Mouse (Mus musculus): ENCODE measurements at regions not wholly inside any gene's neighbourhood (a gene's known extent, or its start where the extent isn't known, plus 50 kb on each side); places are given as distances from the start of the nearest gene placed in this dataset.

DNA sequence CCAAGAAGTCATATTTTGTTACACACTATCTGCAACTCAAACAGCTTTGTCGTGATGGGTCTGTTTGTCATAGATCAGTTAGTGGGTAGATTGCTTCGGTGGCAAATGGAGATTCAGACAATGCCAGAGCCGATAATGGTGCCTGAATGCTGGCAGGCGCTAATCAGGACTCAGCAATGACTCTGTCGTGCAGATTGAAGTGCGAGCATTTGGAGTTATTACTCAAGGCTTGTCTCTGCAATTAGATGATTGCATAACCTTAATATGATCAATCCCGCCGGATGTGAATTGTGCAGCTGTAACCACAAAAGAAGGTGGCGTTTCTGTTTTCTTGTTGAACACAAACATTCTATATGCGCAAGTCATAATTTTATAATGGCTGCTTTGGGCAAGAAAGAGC is 88.8 kb upstream of the Mafb start:
- peaks cover 18% of the 10 kb centered on the region for H3K4me1 ChIP-seq
- no peak overlapping the region for H3K4me3 ChIP-seq
- H3K27ac ChIP-seq (replicated peaks): peak overlapping the region; percentile 40; the same call in 1 of the 2 replicates
- WGBS: 58% methylated on average over 10 of the region's 10 CpGs
- no peak overlapping the region for H3K9ac ChIP-seq (replicated peaks)
- ATAC-seq (replicated peaks): no peak
- H3K4me2 ChIP-seq (replicated peaks): no peak overlapping the region
- peaks cover 3% of the 10 kb centered on the region; the same call in 1 of the 2 replicates for H3K27me3 ChIP-seq
- H3K9me3 ChIP-seq: no peaks in the 10 kb centered on the region
- no peaks in the 10 kb centered on the region for H3K36me3 ChIP-seq

DNA sequence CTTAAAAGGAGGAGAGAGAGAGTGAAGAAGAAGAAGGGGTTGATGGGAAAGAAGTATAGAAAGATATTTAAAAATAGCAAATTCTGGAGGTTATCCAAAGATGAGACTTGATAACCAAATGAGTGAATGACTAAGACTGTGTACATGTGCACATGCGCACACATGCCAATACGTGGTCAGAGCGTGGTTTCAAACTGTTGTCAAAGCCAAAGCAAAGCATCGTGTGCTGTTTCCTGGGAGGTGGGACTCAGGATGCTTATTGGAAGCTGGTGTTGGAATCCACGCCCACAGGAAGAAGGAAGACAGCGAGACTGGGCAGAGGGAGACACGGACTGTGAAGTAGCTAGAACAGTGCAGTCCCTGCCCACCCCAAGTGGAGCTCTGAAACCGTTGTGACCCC is 89.8 kb upstream of the Mafb start:
- Histone ChIP-seq H3K36me3 (no peaks in the 10 kb centered on the region), H3K4me2 (replicated peaks) (no peak overlapping the region), H3K27ac (replicated peaks) (peak overlapping the region; percentile 40; the same call in 1 of the 2 replicates), H3K9ac (replicated peaks) (no peak overlapping the region), H3K9me3 (no peaks in the 10 kb centered on the region), H3K27me3 (peaks cover 3% of the 10 kb centered on the region; the same call in 1 of the 2 replicates), H3K4me1 (peaks cover 8% of the 10 kb centered on the region), H3K4me3 (no peak overlapping the region)
- WGBS: 85% methylated on average over 8 of the region's 8 CpGs
- no peak for ATAC-seq (replicated peaks)

DNA sequence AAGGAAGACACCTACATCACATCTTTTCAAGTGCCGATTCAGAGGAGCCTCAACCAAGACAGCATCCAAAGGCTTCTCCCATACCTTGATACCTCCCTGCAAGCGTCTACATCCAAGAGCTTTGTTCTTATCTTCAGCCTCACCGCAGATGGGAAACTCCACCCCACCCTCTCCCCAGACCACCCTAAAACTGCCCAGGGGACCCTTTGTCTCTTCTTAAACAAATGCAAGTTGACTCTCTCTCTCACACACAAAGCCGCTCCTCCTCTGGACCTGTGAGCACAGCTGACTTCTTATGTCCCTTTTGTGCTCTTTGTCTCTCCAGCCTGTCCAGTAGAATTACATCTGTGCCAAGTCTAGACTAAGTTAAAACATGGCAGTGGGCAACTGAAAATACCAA is 104.7 kb upstream of the Mafb start:
- ATAC-seq (replicated peaks): no peak
- Histone ChIP-seq H3K4me2 (replicated peaks) (no peak overlapping the region), H3K9me3 (no peaks in the 10 kb centered on the region), H3K4me3 (no peak overlapping the region), H3K27ac (replicated peaks) (no peak overlapping the region), H3K9ac (replicated peaks) (no peak overlapping the region), H3K36me3 (no peaks in the 10 kb centered on the region), H3K27me3 (no peaks in the 10 kb centered on the region), H3K4me1 (no peaks in the 10 kb centered on the region)
- 49% methylated on average over 4 of the region's 4 CpGs for WGBS

DNA sequence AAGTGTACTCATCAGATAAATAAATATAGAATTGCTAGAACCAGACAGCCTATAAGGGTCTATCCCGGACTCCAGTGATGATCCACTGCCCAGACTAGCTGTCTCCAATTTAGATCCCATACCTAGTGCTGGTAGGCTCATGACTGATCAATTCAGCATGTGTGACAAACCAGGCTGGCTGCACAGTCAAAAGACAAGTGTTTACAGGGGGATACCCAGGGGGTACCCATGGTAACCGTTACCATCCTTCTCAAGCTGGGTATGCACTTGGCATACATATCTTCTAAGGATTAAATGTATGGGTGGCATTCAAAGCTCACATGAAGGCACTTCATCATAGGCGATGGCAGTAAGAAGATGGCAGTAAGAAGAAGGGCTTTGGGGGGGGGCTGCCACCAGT is 109.3 kb upstream of the Mafb start:
- Histone ChIP-seq H3K4me2 (replicated peaks) (no peak overlapping the region), H3K36me3 (no peaks in the 10 kb centered on the region), H3K27ac (replicated peaks) (no peak overlapping the region), H3K27me3 (no peaks in the 10 kb centered on the region), H3K4me3 (no peak overlapping the region), H3K9me3 (no peaks in the 10 kb centered on the region), H3K4me1 (no peaks in the 10 kb centered on the region), H3K9ac (replicated peaks) (no peak overlapping the region)
- no peak for ATAC-seq (replicated peaks)
- 81% methylated on average over 3 of the region's 3 CpGs for WGBS

DNA sequence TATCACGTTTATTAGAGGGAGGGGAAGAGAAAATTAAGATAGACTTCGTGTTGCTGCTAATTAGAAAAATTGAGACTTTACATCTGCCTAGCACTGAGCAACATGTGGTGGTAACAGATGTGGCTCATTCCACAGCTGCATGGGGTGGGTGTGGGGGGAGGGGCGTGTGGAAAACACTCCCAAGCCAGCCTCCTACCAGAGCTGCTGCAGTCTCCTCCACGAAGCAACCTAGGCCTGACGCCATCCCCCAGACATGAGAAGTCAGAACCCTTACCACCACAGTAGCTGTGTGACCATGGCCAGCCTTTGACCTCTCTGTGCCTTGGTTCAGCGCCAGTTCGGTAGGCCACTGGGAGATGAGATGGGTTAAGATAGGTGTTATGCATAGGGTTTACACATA is 112.4 kb upstream of the Mafb start:
- no peaks in the 10 kb centered on the region for H3K4me1 ChIP-seq
- no peak overlapping the region for H3K4me2 ChIP-seq (replicated peaks)
- 66% methylated on average over 7 of the region's 7 CpGs for WGBS

DNA sequence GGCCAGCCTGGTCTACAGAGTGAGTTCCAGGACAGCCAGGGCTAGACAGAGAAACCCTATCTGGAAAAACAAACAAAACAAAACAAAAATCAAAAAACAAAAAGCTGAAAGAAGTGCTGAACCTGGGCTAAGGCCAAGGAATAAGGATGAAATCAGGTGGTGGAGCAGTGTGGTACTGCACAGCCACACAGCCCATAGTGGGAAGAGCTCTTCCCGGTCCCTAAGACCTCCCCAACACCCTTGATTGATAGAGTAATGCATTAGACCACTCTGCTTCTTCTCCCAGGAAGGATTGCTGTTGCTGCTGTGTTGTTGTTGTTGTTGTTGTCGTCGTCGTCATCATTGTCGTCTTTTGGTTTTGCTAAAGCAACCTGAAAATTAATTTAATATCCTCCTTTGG is 118.2 kb upstream of the Mafb start:
- Histone ChIP-seq H3K27ac (replicated peaks) (no peak overlapping the region), H3K4me3 (no peak overlapping the region), H3K27me3 (no peaks in the 10 kb centered on the region; the same call in 1 of the 2 replicates), H3K4me2 (replicated peaks) (no peak overlapping the region), H3K4me1 (no peaks in the 10 kb centered on the region), H3K9me3 (no peaks in the 10 kb centered on the region), H3K36me3 (no peaks in the 10 kb centered on the region), H3K9ac (replicated peaks) (no peak overlapping the region)
- no peak for ATAC-seq (replicated peaks)
- WGBS: 44% methylated on average over 5 of the region's 5 CpGs

More for the DNA sequence above, 112.4 kb upstream of the Mafb start:
- Histone ChIP-seq H3K27ac (replicated peaks) (no peak overlapping the region), H3K27me3 (no peaks in the 10 kb centered on the region), H3K9me3 (no peaks in the 10 kb centered on the region), H3K4me3 (no peak overlapping the region), H3K9ac (replicated peaks) (no peak overlapping the region), H3K36me3 (no peaks in the 10 kb centered on the region)
- no peak for ATAC-seq (replicated peaks)

DNA sequence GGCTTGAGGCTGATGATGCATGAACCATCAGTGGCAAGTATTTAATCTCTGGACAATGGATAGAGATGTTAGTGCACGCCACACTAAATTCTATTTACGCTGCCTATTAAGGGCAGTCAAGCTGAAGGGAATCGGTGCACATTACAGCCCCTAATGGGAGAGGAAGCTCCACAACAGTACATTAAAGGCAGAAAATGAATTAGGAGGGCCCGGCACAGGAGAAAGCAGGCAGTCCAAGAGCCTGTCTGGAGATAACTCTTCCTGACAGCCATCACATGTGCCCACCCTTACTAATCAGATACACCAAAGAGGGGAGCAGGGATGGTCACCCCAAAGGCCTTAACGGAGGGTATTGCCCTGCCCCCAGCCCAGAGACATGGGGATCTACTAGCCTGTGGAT is 118.7 kb upstream of the Mafb start:
- H3K27me3 ChIP-seq: no peaks in the 10 kb centered on the region; the same call in 1 of the 2 replicates
- ATAC-seq (replicated peaks): no peak
- H3K36me3 ChIP-seq: no peaks in the 10 kb centered on the region
- no peak overlapping the region for H3K9ac ChIP-seq (replicated peaks)
- no peak overlapping the region for H3K4me3 ChIP-seq
- no peak overlapping the region for H3K4me2 ChIP-seq (replicated peaks)
- H3K9me3 ChIP-seq: no peaks in the 10 kb centered on the region
- no peaks in the 10 kb centered on the region for H3K4me1 ChIP-seq
- 18% methylated on average over 5 of the region's 5 CpGs for WGBS
- H3K27ac ChIP-seq (replicated peaks): no peak overlapping the region

DNA sequence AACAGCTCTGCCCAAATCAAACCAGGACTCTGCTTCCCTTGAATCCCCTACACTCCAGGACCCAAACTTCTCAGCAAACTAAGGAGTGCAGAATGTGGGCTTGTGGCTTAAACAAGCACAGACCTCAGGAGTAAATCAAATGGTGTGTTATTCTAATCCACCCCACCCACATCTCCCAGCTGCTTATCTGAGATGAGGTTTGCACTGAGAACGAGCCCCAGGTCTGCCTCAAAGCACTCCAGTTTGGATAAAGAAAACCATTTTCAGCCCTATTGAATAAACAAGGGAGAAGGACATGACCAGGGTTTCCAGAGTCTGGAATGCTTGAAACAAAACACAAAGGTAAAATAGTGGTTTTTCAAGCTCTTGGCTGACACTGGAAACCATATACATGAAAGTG is 132.9 kb upstream of the Mafb start:
- Histone ChIP-seq H3K4me2 (replicated peaks) (no peak overlapping the region), H3K36me3 (no peaks in the 10 kb centered on the region), H3K9me3 (no peaks in the 10 kb centered on the region), H3K27me3 (no peaks in the 10 kb centered on the region; the same call in 1 of the 2 replicates), H3K27ac (replicated peaks) (no peak overlapping the region), H3K4me3 (no peak overlapping the region), H3K4me1 (peaks cover 12% of the 10 kb centered on the region), H3K9ac (replicated peaks) (no peak overlapping the region)
- ATAC-seq (replicated peaks): no peak
- 42% methylated on average over 1 of the region's 1 CpGs for WGBS

DNA sequence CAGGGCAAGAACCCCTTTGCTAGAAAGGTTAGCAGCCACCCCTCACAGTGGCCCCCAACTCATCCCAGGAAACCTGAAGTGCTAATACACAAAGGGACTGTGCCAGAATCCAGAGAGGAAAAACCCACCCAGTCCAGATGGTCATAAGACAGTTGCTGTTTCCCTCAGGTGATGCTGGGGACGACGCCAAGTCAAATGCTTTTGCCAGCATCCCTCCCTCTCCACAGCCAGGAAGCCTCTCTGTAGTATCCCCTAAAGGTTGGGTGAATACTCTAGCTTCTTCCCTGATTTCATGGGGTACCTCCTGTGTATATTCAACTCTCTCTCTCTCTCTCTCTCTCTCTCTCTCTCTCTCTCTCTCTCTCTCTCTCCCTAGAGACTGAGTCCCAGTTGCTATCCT is 136.0 kb upstream of the Mafb start:
- WGBS: 76% methylated on average over 2 of the region's 2 CpGs

DNA sequence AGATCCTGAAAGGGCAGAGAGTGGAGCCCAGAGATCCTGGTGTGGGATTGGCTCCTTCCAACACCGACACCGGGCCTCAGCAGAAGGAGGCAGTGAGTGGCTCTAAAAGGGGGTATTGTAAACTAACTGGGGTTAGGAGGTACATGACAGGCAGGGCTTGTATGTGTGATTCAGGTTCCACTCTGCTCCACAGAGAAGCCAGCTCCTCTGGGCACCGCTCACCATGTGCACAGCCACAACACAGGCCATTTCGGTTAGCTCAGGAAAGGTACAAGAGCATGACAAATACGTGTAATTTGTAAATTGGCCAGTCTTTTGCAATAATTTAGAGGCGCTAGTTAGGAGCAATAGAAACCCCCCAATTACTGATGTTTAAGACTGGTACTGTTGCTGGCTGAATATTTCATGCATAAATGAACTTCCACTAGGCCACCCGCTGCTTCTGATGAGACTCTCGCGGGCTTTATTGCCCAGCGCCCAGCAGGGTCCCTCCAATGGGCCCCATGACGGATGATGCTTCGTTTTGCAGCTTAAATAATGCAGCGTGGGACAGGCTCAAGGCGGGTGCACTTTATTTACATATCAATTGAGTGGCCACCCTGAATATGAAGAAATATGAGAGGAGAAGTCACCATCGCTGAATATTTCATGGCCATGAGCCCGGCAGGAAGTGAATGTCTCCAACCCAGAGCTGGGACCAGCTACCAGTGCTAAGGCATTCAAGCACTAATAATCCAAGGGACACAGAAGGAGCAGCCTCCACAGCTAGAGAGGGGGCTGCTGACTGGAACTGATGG is 136.9 kb upstream of the Mafb start:
- peak; percentile 55; the same call in 1 of the 2 replicates for ATAC-seq (replicated peaks)
- WGBS: 17% methylated on average over 16 of the region's 16 CpGs
- Histone ChIP-seq H3K36me3 (no peaks in the 10 kb centered on the region), H3K4me2 (replicated peaks) (no peak overlapping the region), H3K9ac (replicated peaks) (no peak overlapping the region), H3K27me3 (no peaks in the 10 kb centered on the region), H3K9me3 (no peaks in the 10 kb centered on the region), H3K4me3 (no peak overlapping the region), H3K27ac (replicated peaks) (no peak overlapping the region), H3K4me1 (peaks cover 23% of the 10 kb centered on the region)

More for the DNA sequence above, 136.0 kb upstream of the Mafb start:
- Histone ChIP-seq H3K4me2 (replicated peaks) (no peak overlapping the region), H3K36me3 (no peaks in the 10 kb centered on the region), H3K4me3 (no peak overlapping the region), H3K9me3 (no peaks in the 10 kb centered on the region), H3K9ac (replicated peaks) (no peak overlapping the region), H3K4me1 (peaks cover 19% of the 10 kb centered on the region), H3K27ac (replicated peaks) (no peak overlapping the region), H3K27me3 (no peaks in the 10 kb centered on the region; the same call in 1 of the 2 replicates)
- ATAC-seq (replicated peaks): no peak

DNA sequence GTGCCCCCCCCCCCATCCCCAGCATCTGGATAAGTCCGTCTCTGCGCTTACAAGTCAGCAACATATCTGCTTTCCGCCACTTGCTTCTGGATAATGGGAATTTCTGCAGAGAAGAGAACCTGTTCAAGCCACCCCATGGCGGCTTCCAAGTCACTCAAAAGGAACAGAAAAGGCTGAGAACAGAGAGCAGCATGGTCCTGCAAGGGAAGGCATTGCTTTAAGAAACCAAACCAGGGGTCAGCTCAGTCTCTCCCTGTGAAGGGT is 137.5 kb upstream of the Mafb start:
- no peak for ATAC-seq (replicated peaks)
- H3K9me3 ChIP-seq: no peaks in the 10 kb centered on the region
- no peaks in the 10 kb centered on the region for H3K27me3 ChIP-seq
- H3K36me3 ChIP-seq: no peaks in the 10 kb centered on the region
- 57% methylated on average over 4 of the region's 4 CpGs for WGBS
- no peak overlapping the region for H3K9ac ChIP-seq (replicated peaks)
- H3K4me2 ChIP-seq (replicated peaks): no peak overlapping the region
- peaks cover 23% of the 10 kb centered on the region for H3K4me1 ChIP-seq
- no peak overlapping the region for H3K27ac ChIP-seq (replicated peaks)
- no peak overlapping the region for H3K4me3 ChIP-seq

DNA sequence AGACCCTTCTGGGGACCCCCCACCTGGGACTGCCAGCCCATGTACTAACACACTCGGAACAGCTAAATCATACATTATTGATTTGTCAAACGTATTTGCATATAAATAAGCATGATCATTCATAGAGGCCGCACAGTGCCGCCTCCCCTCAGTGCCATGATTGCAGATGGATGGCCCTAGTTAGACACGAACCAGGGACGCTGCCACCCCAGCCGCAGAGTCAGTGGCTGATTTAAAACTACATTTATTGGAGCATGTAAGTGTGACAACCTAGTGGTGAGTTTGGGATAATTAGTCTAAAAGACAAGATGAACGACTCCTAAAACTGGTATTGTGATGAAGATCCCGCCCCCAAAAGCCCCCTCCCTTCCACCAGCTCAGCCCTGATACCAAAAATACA is 138.3 kb upstream of the Top1 start:
- H3K36me3 ChIP-seq: no peaks in the 10 kb centered on the region
- no peak overlapping the region for H3K4me3 ChIP-seq
- ATAC-seq (replicated peaks): no peak
- no peak overlapping the region for H3K27ac ChIP-seq (replicated peaks)
- peaks cover 33% of the 10 kb centered on the region for H3K4me1 ChIP-seq
- 47% methylated on average over 9 of the region's 9 CpGs for WGBS
- no peaks in the 10 kb centered on the region for H3K9me3 ChIP-seq
- no peak overlapping the region for H3K9ac ChIP-seq (replicated peaks)
- peak overlapping the region; percentile 30 for H3K4me2 ChIP-seq (replicated peaks)
- no peaks in the 10 kb centered on the region for H3K27me3 ChIP-seq
